Mouse (Mus musculus) myocyte (in vitro differentiated cells): ENCODE results near the gene Dnaaf1. TPM values are rescaled to one million over a fixed set of nuclear protein-coding genes. Genes with fewer than 3 reads are reported as not detected.

Experiments
- H3K27me3 ChIP-seq: one replicate; pipeline ENCODE4 v1.6.1; 2011; ENCODE audit not compliant: control insufficient read depth, insufficient read depth, insufficient read length
- H3K36me3 ChIP-seq: one replicate; pipeline ENCODE4 v1.6.1; 2011; ENCODE audit not compliant: control insufficient read depth, insufficient read depth
- H3K4me2 ChIP-seq: one replicate; pipeline ENCODE4 v1.6.1; 2011; ENCODE audit warnings: low read depth, control low read depth
- H3K4me3 ChIP-seq: one replicate; pipeline ENCODE4 v1.5.1; 2011; ENCODE audit warnings: mild to moderate bottlenecking, control low read depth, moderate library complexity
- H3K79me2 ChIP-seq: one replicate; pipeline ENCODE4 v1.6.1; 2011; ENCODE audit not compliant: control insufficient read depth, insufficient read depth
- H3ac ChIP-seq: one replicate; pipeline ENCODE4 v1.6.1; 2011; ENCODE audit not compliant: control insufficient read depth, insufficient read length
- CEBPB ChIP-seq: IDR thresholded peaks from 2 replicates; pipeline ENCODE4 v1.6.1; 2011; ENCODE audit warnings: mild to moderate bottlenecking, moderate library complexity; ENCODE audit not compliant: poor library complexity, insufficient read depth, severe bottlenecking
- E2F4 ChIP-seq: IDR thresholded peaks from one replicate; pipeline ENCODE4 v1.6.1; 2011; ENCODE audit warnings: mild to moderate bottlenecking, control low read depth, moderate library complexity; ENCODE audit not compliant: insufficient read depth
- MAX ChIP-seq: IDR thresholded peaks from one replicate; pipeline ENCODE4 v1.6.1; 2011; ENCODE audit warnings: low read depth, mild to moderate bottlenecking, control low read depth
- MYOD1 ChIP-seq, 3 experiments: IDR thresholded peaks; one replicate each; pipeline ENCODE4 v1.6.1; 2011; ENCODE audit warnings: control low read depth in 2 of 3, low read depth in 2 of 3, mild to moderate bottlenecking in 2 of 3, moderate library complexity in 1 of 3; ENCODE audit not compliant: insufficient read length in 2 of 3, control insufficient read depth in 1 of 3
- MYOG ChIP-seq, 3 experiments: IDR thresholded peaks; one replicate each; pipeline ENCODE4 v1.6.1; 2011; ENCODE audit warnings: control low read depth in 2 of 3, low read depth in 2 of 3, mild to moderate bottlenecking in 2 of 3; ENCODE audit not compliant: insufficient read length in 2 of 3, control insufficient read depth in 1 of 3, insufficient read depth in 1 of 3
- POLR2A ChIP-seq: IDR thresholded peaks from one replicate; pipeline ENCODE4 v1.6.1; 2011; ENCODE audit warnings: low read depth, mild to moderate bottlenecking, control low read depth, moderate library complexity; ENCODE audit not compliant: insufficient read length
- POLR2AphosphoS2 ChIP-seq: IDR thresholded peaks from one replicate; pipeline ENCODE4 v1.6.1; 2011; ENCODE audit warnings: low read depth, control low read depth; ENCODE audit not compliant: insufficient read length
- REST ChIP-seq: IDR thresholded peaks from one replicate; pipeline ENCODE4 v1.6.1; 2011; ENCODE audit warnings: mild to moderate bottlenecking, control low read depth, moderate library complexity; ENCODE audit not compliant: insufficient read depth, insufficient read length
- SRF ChIP-seq: IDR thresholded peaks from one replicate; pipeline ENCODE4 v1.6.1; 2011; ENCODE audit warnings: low read depth; ENCODE audit not compliant: control insufficient read depth, insufficient read length
- TCF12 ChIP-seq: IDR thresholded peaks from one replicate; pipeline ENCODE4 v1.6.1; 2011; ENCODE audit warnings: mild to moderate bottlenecking, control low read depth; ENCODE audit not compliant: poor library complexity, insufficient read depth, severe bottlenecking
- TCF3 ChIP-seq: IDR thresholded peaks from one replicate; pipeline ENCODE4 v1.6.1; 2011; ENCODE audit warnings: low read depth, control low read depth; ENCODE audit not compliant: insufficient read length
- USF1 ChIP-seq: IDR thresholded peaks from one replicate; pipeline ENCODE4 v1.6.1; 2011; ENCODE audit warnings: low read depth, mild to moderate bottlenecking, control low read depth, moderate library complexity
- polyA plus RNA-seq: library from polyadenylated mRNA; unstranded; fragments of >200 nt; fragmentation: generic; extraction: Trizol; gene quantifications from one replicate; pipeline ENCODE4 v1.2.1, GENCODE M21; 2012; ENCODE audit warnings: missing spikeins

Gene Dnaaf1
- polyA plus RNA-seq, 1 experiment, result 0.01 TPM

GRCm38 (mm10) chr8:119630841-119631240 lies 55.8 kb downstream of the Dnaaf1 start:
- H3K79me2 ChIP-seq, result no peaks in the 10 kb centered on the region
- no peaks in the 10 kb centered on the region for H3K36me3 ChIP-seq
- H3K4me3 ChIP-seq, result no peak overlapping the region
- H3K27me3 ChIP-seq, result peaks cover 91% of the 10 kb centered on the region
- no peak overlapping the region for H3K4me2 ChIP-seq
- no peak overlapping the region for H3ac ChIP-seq
- TF ChIP-seq POLR2AphosphoS2 (no peak), E2F4 (no peak)

GRCm38 (mm10) chr8:119632246-119632645 lies 57.2 kb downstream of the Dnaaf1 start:
- no peak overlapping the region for H3K4me2 ChIP-seq
- TF ChIP-seq MYOG (IDR thresholded peaks at IDR 0.05; ENCODE audit: control insufficient read depth in 1 of 3, insufficient read depth in 1 of 3, insufficient read length in 2 of 3, low read depth in 2 of 3), result no peak
- TF ChIP-seq E2F4, result no peak
- no peak for TF ChIP-seq POLR2AphosphoS2
- TF ChIP-seq REST, result no peak
- TF ChIP-seq TCF12, result no peak
- TF ChIP-seq MAX, result no peak
- no peak for TF ChIP-seq CEBPB
- TF ChIP-seq SRF, result no peak
- TF ChIP-seq TCF3, result no peak
- no peak for TF ChIP-seq MYOD1 (IDR thresholded peaks at IDR 0.05; ENCODE audit: control insufficient read depth in 1 of 3, insufficient read length in 2 of 3, low read depth in 2 of 3)
- no peak for TF ChIP-seq USF1
- TF ChIP-seq POLR2A, result no peak
- no peaks in the 10 kb centered on the region for H3K79me2 ChIP-seq
- no peak overlapping the region for H3ac ChIP-seq
- H3K4me3 ChIP-seq, result no peak overlapping the region
- no peaks in the 10 kb centered on the region for H3K36me3 ChIP-seq
- H3K27me3 ChIP-seq, result peaks cover 91% of the 10 kb centered on the region

GRCm38 (mm10) chr8:119632909-119633308 lies 57.9 kb downstream of the Dnaaf1 start:
- Histone ChIP-seq H3K79me2 (no peaks in the 10 kb centered on the region), H3K4me2 (no peak overlapping the region), H3K4me3 (no peak overlapping the region), H3ac (no peak overlapping the region), H3K36me3 (no peaks in the 10 kb centered on the region), H3K27me3 (peaks cover 91% of the 10 kb centered on the region)
- no peak for TF ChIP-seq CEBPB
- TF ChIP-seq POLR2AphosphoS2, result no peak
- no peak for TF ChIP-seq TCF3
- no peak for TF ChIP-seq USF1
- no peak for TF ChIP-seq REST

GRCm38 (mm10) chr8:119634616-119635336 lies 59.7 kb downstream of the Dnaaf1 start:
- H3K36me3 ChIP-seq, result no peaks in the 10 kb centered on the region
- peaks cover 80% of the 10 kb centered on the region for H3K27me3 ChIP-seq
- TF ChIP-seq MYOG (IDR thresholded peaks at IDR 0.05; ENCODE audit: control insufficient read depth in 1 of 3, insufficient read depth in 1 of 3, insufficient read length in 2 of 3, low read depth in 2 of 3), result no peak
- TF ChIP-seq MYOD1 (IDR thresholded peaks at IDR 0.05; ENCODE audit: control insufficient read depth in 1 of 3, insufficient read length in 2 of 3, low read depth in 2 of 3), result no peak
- TF ChIP-seq POLR2A, result no peak
- TF ChIP-seq E2F4, result no peak
- TF ChIP-seq POLR2AphosphoS2, result no peak
- TF ChIP-seq MAX, result no peak
- no peak for TF ChIP-seq SRF
- no peak for TF ChIP-seq TCF3
- TF ChIP-seq REST, result no peak
- TF ChIP-seq CEBPB, result no peak
- TF ChIP-seq TCF12, result no peak
- no peak for TF ChIP-seq USF1
- H3K4me3 ChIP-seq, result no peak overlapping the region
- H3ac ChIP-seq, result no peak overlapping the region
- no peak overlapping the region for H3K4me2 ChIP-seq
- H3K79me2 ChIP-seq, result no peaks in the 10 kb centered on the region

- Histone ChIP-seq H3K4me2 (no peak within 1 kb of the TSS), H3K36me3 (no peaks in the 10 kb centered on the region), H3K79me2 (no peaks in the 10 kb centered on the region), H3ac (no peak within 1 kb of the TSS), H3K4me3 (no peak within 1 kb of the TSS), H3K27me3 (peaks cover 80% of the 10 kb centered on the region)
- TF ChIP-seq TCF3 (no peak), POLR2AphosphoS2 (no peak), USF1 (no peak), E2F4 (no peak), MYOG (IDR thresholded peaks at IDR 0.05; ENCODE audit: control insufficient read depth in 1 of 3, insufficient read depth in 1 of 3, insufficient read length in 2 of 3, low read depth in 2 of 3) (no peak), TCF12 (no peak), SRF (no peak), MYOD1 (IDR thresholded peaks at IDR 0.05; ENCODE audit: control insufficient read depth in 1 of 3, insufficient read length in 2 of 3, low read depth in 2 of 3) (no peak), POLR2A (no peak), MAX (no peak), CEBPB (no peak), REST (no peak)
Observed at GRCm38 (mm10) chr8:119635378-119635777, 60.3 kb downstream of the Dnaaf1 start, which contains the start of gene Kcng4. Gene Kcng4, minus strand, starts transcription at chr8:119635680.
